Mouse (Mus musculus) liver, adult 2 months (tissue): ENCODE data around the gene Thbs1.

ENCODE experiments used
- CTCF ChIP-seq: fragments of 200-500 bp; IDR thresholded peaks from 2 replicates; pipeline ENCODE4 v1.5.1; 2011; ENCODE audit warnings: low read depth, low read length, control low read depth
- POLR2A ChIP-seq: fragments of 200-500 bp; IDR thresholded peaks from 2 replicates; pipeline ENCODE4 v1.6.1; 2011; ENCODE audit warnings: low read length, control low read depth; ENCODE audit not compliant: insufficient read depth; ENCODE audit errors: extremely low read depth

DNA sequence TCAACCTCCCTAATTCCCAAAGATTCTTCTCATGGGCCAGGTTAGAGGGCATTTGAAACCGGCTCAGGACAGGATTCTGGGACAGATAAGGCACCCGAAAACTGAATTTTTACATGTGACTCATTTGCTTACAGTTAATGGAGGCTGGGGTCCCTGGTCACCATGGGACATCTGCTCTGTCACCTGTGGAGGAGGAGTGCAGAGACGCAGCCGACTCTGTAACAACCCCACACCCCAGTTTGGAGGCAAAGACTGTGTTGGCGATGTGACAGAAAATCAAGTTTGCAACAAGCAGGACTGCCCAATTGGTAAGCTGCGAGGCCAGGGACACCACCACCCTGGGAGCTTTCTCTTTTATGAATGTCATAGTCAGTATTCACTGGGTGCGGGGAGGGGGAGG, 6.8 kb downstream of the Thbs1 start:
- TF ChIP-seq CTCF: no peak
- no peak for TF ChIP-seq POLR2A
